ENCODE assay signal across 27 mouse cellular contexts in genomic region chr14:17156402-17156954, GRCm38 (mm10).
A peak's percentile ranks its signal among the peaks of the same experiment; 100 is the strongest.
DNase-seq lines count a peak whose midpoint lies in the region; ATAC-seq and TF ChIP-seq lines count a peak whose summit lies in the region.
"Had no signal": no experiment of that assay in that cellular context is flagged by ENCODE, and none has a peak within 500 bp of the region (broad histone marks: within the 10 kb centered on the region; RNA-seq: fewer than 3 reads in every experiment).

No protein-coding gene starts in this region.

- no peaks in the 10 kb centered on the region for H3K27me3 ChIP-seq in forebrain, embryonic 14.5 days (replicated peaks; ENCODE audit: control insufficient read depth, insufficient read depth, low read length)
- no peaks in the 10 kb centered on the region for H3K27me3 ChIP-seq in forebrain, embryonic 12.5 days
- no peaks in the 10 kb centered on the region for H3K27me3 ChIP-seq in liver, postnatal 0 days (ENCODE audit: insufficient read depth, low read length)
- H3K27me3 ChIP-seq: embryonic facial prominence, embryonic 12.5 days; embryonic facial prominence, embryonic 15.5 days; heart, embryonic 13.5 days had no signal

- no peak overlapping the region for H3K27ac ChIP-seq in forebrain, embryonic 14.5 days (ENCODE audit: low read depth, low read length)
- no peak overlapping the region for H3K27ac ChIP-seq in forebrain, embryonic 12.5 days
- H3K27ac ChIP-seq in liver, postnatal 0 days (ENCODE audit: low read depth), result no peak overlapping the region
- H3K27ac ChIP-seq: embryonic facial prominence, embryonic 12.5 days; embryonic facial prominence, embryonic 15.5 days; heart, adult 2 months; heart, embryonic 10.5 days; heart, embryonic 13.5 days; hindbrain, embryonic 14.5 days; hindbrain, postnatal 0 days had no signal

- H3K4me3 ChIP-seq in forebrain, embryonic 14.5 days (ENCODE audit: low read depth, low read length), result no peak overlapping the region
- no peak overlapping the region for H3K4me3 ChIP-seq in forebrain, embryonic 12.5 days (replicated peaks)
- H3K4me3 ChIP-seq in liver, postnatal 0 days (ENCODE audit: low read depth, low read length), result no peak overlapping the region
- H3K4me3 ChIP-seq: embryonic facial prominence, embryonic 12.5 days; embryonic facial prominence, embryonic 15.5 days; heart, adult 2 months; heart, embryonic 10.5 days; heart, embryonic 13.5 days had no signal

- DNase-seq in forebrain, embryonic 14.5 days (ENCODE audit: low spot score), result peak; percentile 5
- no peak for DNase-seq in frontal cortex, postnatal 25 days (ENCODE audit: low spot score in 2 of 2)
- DNase-seq in right cerebral cortex, postnatal 10 days (ENCODE audit: low spot score in 2 of 2), result peak; percentile 20 to 30
- no peak for DNase-seq in right cerebral cortex, postnatal 4 days
- DNase-seq in liver, postnatal 0 days, result no peak
- DNase-seq: adrenal gland, adult 8-10 months; adrenal gland, postnatal 25 days; cerebellum, adult 11 months; cerebellum, adult 2 months; cerebellum, adult 9-11 months; cerebellum, postnatal 25 days; gastrocnemius, postnatal 10 days; gastrocnemius, postnatal 36 days; heart, adult 2 months; heart, postnatal 14 days; heart, postnatal 4 days had no signal

- TF ChIP-seq EP300 in liver, postnatal 0 days (IDR thresholded peaks at IDR 0.05; ENCODE audit: low read depth), result no peak

- no peaks in the 10 kb centered on the region for H3K4me1 ChIP-seq in forebrain, embryonic 14.5 days (ENCODE audit: control insufficient read depth, insufficient read depth, low read length)
- H3K4me1 ChIP-seq in forebrain, embryonic 12.5 days, result no peaks in the 10 kb centered on the region
- H3K4me1 ChIP-seq in liver, postnatal 0 days (ENCODE audit: insufficient read depth), result no peaks in the 10 kb centered on the region
- H3K4me1 ChIP-seq: embryonic facial prominence, embryonic 12.5 days; embryonic facial prominence, embryonic 15.5 days; heart, embryonic 10.5 days; heart, embryonic 13.5 days had no signal

- WGBS in forebrain, embryonic 14.5 days, result 57% methylated on average over 2 of the region's 2 CpGs
- 66% methylated on average over 2 of the region's 2 CpGs for WGBS in forebrain, embryonic 12.5 days
- 52% methylated on average over 2 of the region's 2 CpGs for WGBS in liver, postnatal 0 days (ENCODE audit: insufficient replicate concordance)

- no peak overlapping the region for H3K9ac ChIP-seq in forebrain, embryonic 14.5 days (ENCODE audit: low read length)
- H3K9ac ChIP-seq in forebrain, embryonic 12.5 days, result no peak overlapping the region
- H3K9ac ChIP-seq in liver, postnatal 0 days (replicated peaks), result no peak overlapping the region
- H3K9ac ChIP-seq: embryonic facial prominence, embryonic 12.5 days; embryonic facial prominence, embryonic 15.5 days; heart, embryonic 13.5 days; hindbrain, embryonic 14.5 days had no signal

- no peaks in the 10 kb centered on the region for H3K9me3 ChIP-seq in forebrain, embryonic 14.5 days (replicated peaks; ENCODE audit: control insufficient read depth, low read length)
- no peaks in the 10 kb centered on the region for H3K9me3 ChIP-seq in forebrain, embryonic 12.5 days
- no peaks in the 10 kb centered on the region for H3K9me3 ChIP-seq in liver, postnatal 0 days (ENCODE audit: low read length)
- H3K9me3 ChIP-seq: embryonic facial prominence, embryonic 12.5 days; embryonic facial prominence, embryonic 15.5 days; heart, embryonic 10.5 days; heart, embryonic 13.5 days had no signal

- H3K36me3 ChIP-seq in forebrain, embryonic 14.5 days (ENCODE audit: control insufficient read depth, insufficient read depth, low read length), result no peaks in the 10 kb centered on the region
- no peaks in the 10 kb centered on the region for H3K36me3 ChIP-seq in forebrain, embryonic 12.5 days (replicated peaks)
- H3K36me3 ChIP-seq in liver, postnatal 0 days (replicated peaks; ENCODE audit: insufficient read depth, low read length), result no peaks in the 10 kb centered on the region
- H3K36me3 ChIP-seq: embryonic facial prominence, embryonic 12.5 days; embryonic facial prominence, embryonic 15.5 days; heart, embryonic 10.5 days; heart, embryonic 13.5 days had no signal

- no peak for TF ChIP-seq CTCF in liver, postnatal 0 days (IDR thresholded peaks at IDR 0.05; ENCODE audit: low read depth)

- no peak overlapping the region for H3K4me2 ChIP-seq in forebrain, embryonic 14.5 days (ENCODE audit: low read length)
- H3K4me2 ChIP-seq in forebrain, embryonic 12.5 days, result no peak overlapping the region
- no peak overlapping the region for H3K4me2 ChIP-seq in liver, postnatal 0 days (ENCODE audit: low read depth, low read length)
- H3K4me2 ChIP-seq: embryonic facial prominence, embryonic 12.5 days; embryonic facial prominence, embryonic 15.5 days; heart, embryonic 13.5 days; hindbrain, embryonic 14.5 days had no signal

- ATAC-seq in forebrain, embryonic 14.5 days, result no peak
- no peak for ATAC-seq in forebrain, embryonic 12.5 days (ENCODE audit: low FRiP score)
- ATAC-seq in frontal cortex, adult (ENCODE audit: low TSS enrichment), result 0 out of 2 replicates have a peak, but pooled peaks have one; percentile 27
- no peak for ATAC-seq in liver, postnatal 0 days
- ATAC-seq: activated CD4-positive, CD25-positive, alpha-beta regulatory T cell, adult 4 months; hindbrain, postnatal 0 days; inflammation-experienced regulatory T-cells, adult 6 months; intestine, embryonic 16.5 days had no signal

Comparison
In these comparisons a context has a peak if more than half of its experiments do, and no peak if none do; other contexts are left out.
1. DNase-seq: peak in forebrain, embryonic 14.5 days (single experiment) and right cerebral cortex, postnatal 10 days (2 of 2); none in frontal cortex, postnatal 25 days (0 of 2), right cerebral cortex, postnatal 4 days (single experiment) and liver, postnatal 0 days (single experiment).